Mouse (Mus musculus): ENCODE measurements around the gene Isca1.

DNA sequence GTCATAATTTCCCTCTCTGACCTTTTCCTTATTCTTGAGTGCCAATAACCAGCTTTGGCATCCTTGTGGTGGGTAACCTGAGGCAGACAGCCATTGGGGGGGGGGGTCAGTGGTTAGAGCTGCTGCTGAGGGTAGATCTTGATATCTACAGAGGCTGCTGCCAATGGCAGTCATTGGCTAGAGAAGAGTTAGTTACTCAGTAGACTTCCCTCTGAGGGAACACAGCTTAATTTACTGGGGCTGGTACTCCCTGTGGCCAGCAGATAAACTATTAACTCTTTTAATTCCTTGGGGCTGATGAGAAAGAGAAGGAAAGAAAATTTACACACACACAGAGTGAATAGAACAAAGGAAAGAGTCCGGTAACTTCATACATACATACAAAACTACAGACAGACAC is 50.1 kb downstream of the Isca1 start:
- no peak for TF ChIP-seq CTCF (IDR thresholded peaks at IDR 0.05; ENCODE audit: extremely low read depth, insufficient read depth, low read length)
- no peak for TF ChIP-seq POLR2A (IDR thresholded peaks at IDR 0.05; ENCODE audit: extremely low read depth, insufficient read depth, low read length)
